Mouse (Mus musculus): ENCODE results near the gene Sec23b. TPM values are rescaled to one million over a fixed set of nuclear protein-coding genes. Genes with fewer than 3 reads are reported as not detected.
"Not testable (repeated sequence)": the region's sequence is repeated elsewhere in the genome, so short reads cannot be mapped to it uniquely, and the experiment has no call there.

Sec23b gene
- polyA plus RNA-seq, 1 experiment from 2014 or later = 92.7 TPM

GRCm38 (mm10) chr2:144593036-144593435 is 37.0 kb downstream of the Sec23b start:
- H3K9me3 ChIP-seq (ENCODE audit: control insufficient read depth, low read length); H3K9ac ChIP-seq (ENCODE audit: low read length); ATAC-seq (replicated peaks; ENCODE audit: low FRiP score, low TSS enrichment, low read depth); H3K4me1 ChIP-seq (replicated peaks; ENCODE audit: control insufficient read depth, insufficient read depth, low read length); H3K27ac ChIP-seq (ENCODE audit: low read depth); H3K4me2 ChIP-seq (ENCODE audit: low read length); H3K27me3 ChIP-seq (replicated peaks; ENCODE audit: control insufficient read depth, insufficient read depth, low read length); DNase-seq (ENCODE audit: low spot score); H3K4me3 ChIP-seq (ENCODE audit: low read depth, low read length): not testable (repeated sequence)
- WGBS = 64% methylated on average over 8 of the region's 8 CpGs
- peaks cover 28% of the 10 kb centered on the region for H3K36me3 ChIP-seq (ENCODE audit: control insufficient read depth, insufficient read depth, low read length)

- WGBS = 1% methylated on average over 31 of the region's 31 CpGs
- no peak within 1 kb of the TSS for H3K27ac ChIP-seq (ENCODE audit: low read depth)
- peak; percentile 87 for DNase-seq (ENCODE audit: low spot score)
These were observed 38.1 kb downstream of the Sec23b start, which contains the start of gene Smim26 for GRCm38 (mm10) chr2:144593951-144594651. Gene Smim26 (plus strand): TSS chr2:144594054.

GRCm38 (mm10) chr2:144598006-144598405 is 42.0 kb downstream of the Sec23b start:
- WGBS = 74% methylated on average over 2 of the region's 2 CpGs
- DNase-seq (ENCODE audit: low spot score) (no peak), ATAC-seq (replicated peaks; ENCODE audit: low FRiP score, low TSS enrichment, low read depth) (no peak)
- Histone ChIP-seq H3K36me3 (ENCODE audit: control insufficient read depth, insufficient read depth, low read length) (peaks cover 6% of the 10 kb centered on the region; the same call in 1 of the 2 replicates), H3K9me3 (ENCODE audit: control insufficient read depth, low read length) (no peaks in the 10 kb centered on the region), H3K27ac (ENCODE audit: low read depth) (no peak overlapping the region), H3K4me2 (ENCODE audit: low read length) (no peak overlapping the region), H3K4me3 (ENCODE audit: low read depth, low read length) (no peak overlapping the region), H3K27me3 (replicated peaks; ENCODE audit: control insufficient read depth, insufficient read depth, low read length) (no peaks in the 10 kb centered on the region), H3K4me1 (replicated peaks; ENCODE audit: control insufficient read depth, insufficient read depth, low read length) (no peaks in the 10 kb centered on the region), H3K9ac (ENCODE audit: low read length) (no peak overlapping the region)

More at GRCm38 (mm10) chr2:144593951-144594651, 38.1 kb downstream of the Sec23b start, which contains the start of gene Smim26:
- Histone ChIP-seq H3K27me3 (replicated peaks; ENCODE audit: control insufficient read depth, insufficient read depth, low read length) (no peaks in the 10 kb centered on the region), H3K4me1 (replicated peaks; ENCODE audit: control insufficient read depth, insufficient read depth, low read length) (no peaks in the 10 kb centered on the region), H3K4me2 (ENCODE audit: low read length) (peak within 1 kb of the TSS; percentile 77), H3K4me3 (ENCODE audit: low read depth, low read length) (peak within 1 kb of the TSS; percentile 78), H3K36me3 (ENCODE audit: control insufficient read depth, insufficient read depth, low read length) (peaks cover 18% of the 10 kb centered on the region), H3K9me3 (ENCODE audit: control insufficient read depth, low read length) (no peaks in the 10 kb centered on the region), H3K9ac (ENCODE audit: low read length) (peak within 1 kb of the TSS; percentile 64)
- ATAC-seq (replicated peaks; ENCODE audit: low FRiP score, low TSS enrichment, low read depth) = peak; percentile 94

GRCm38 (mm10) chr2:144599831-144600687 is 44.0 kb downstream of the Sec23b start, which contains the start of gene Dtd1:
Gene Dtd1 (plus strand): TSS chr2:144599897.
- H3K4me1 ChIP-seq (replicated peaks; ENCODE audit: control insufficient read depth, insufficient read depth, low read length) = no peaks in the 10 kb centered on the region
- peak; percentile 95 for ATAC-seq (replicated peaks; ENCODE audit: low FRiP score, low TSS enrichment, low read depth)
- H3K9me3 ChIP-seq (ENCODE audit: control insufficient read depth, low read length) = no peaks in the 10 kb centered on the region
- peak within 1 kb of the TSS; percentile 85 for H3K9ac ChIP-seq (ENCODE audit: low read length)
- H3K27me3 ChIP-seq (replicated peaks; ENCODE audit: control insufficient read depth, insufficient read depth, low read length) = no peaks in the 10 kb centered on the region
- 2% methylated on average over 50 of the region's 50 CpGs for WGBS
- peak within 1 kb of the TSS; percentile 67 for H3K4me3 ChIP-seq (ENCODE audit: low read depth, low read length)
- peak within 1 kb of the TSS; percentile 54; the same call in 1 of the 2 replicates for H3K27ac ChIP-seq (ENCODE audit: low read depth)
- H3K36me3 ChIP-seq (ENCODE audit: control insufficient read depth, insufficient read depth, low read length) = peaks cover 6% of the 10 kb centered on the region; the same call in 1 of the 2 replicates
- peak; percentile 89 for DNase-seq (ENCODE audit: low spot score)
- H3K4me2 ChIP-seq (ENCODE audit: low read length) = peak within 1 kb of the TSS; percentile 78

DNA sequence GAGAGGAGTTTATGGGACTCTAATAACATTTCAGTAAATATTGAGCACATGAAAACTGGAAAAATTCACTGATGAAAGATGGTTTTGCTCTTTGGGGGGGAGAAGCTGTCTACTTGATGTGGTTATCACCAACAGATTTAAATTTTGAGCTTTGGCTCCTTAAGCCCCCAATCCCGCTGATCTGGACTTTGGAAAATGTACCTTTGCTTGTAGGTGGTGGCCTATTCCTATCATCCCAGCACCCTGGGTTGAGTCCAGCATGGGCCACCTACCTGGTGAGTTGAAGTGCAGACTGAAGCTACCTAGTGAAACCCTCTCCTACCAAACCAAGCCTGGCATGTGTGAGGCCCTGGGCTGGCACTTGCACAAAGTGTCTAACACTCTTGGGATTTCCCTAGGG is 45.5 kb downstream of the Sec23b start:
- Histone ChIP-seq H3K4me1 (replicated peaks; ENCODE audit: control insufficient read depth, insufficient read depth, low read length) (no peaks in the 10 kb centered on the region), H3K36me3 (ENCODE audit: control insufficient read depth, insufficient read depth, low read length) (no peaks in the 10 kb centered on the region), H3K4me2 (ENCODE audit: low read length) (no peak overlapping the region), H3K9ac (ENCODE audit: low read length) (no peak overlapping the region), H3K4me3 (ENCODE audit: low read depth, low read length) (no peak overlapping the region), H3K9me3 (ENCODE audit: control insufficient read depth, low read length) (no peaks in the 10 kb centered on the region), H3K27me3 (replicated peaks; ENCODE audit: control insufficient read depth, insufficient read depth, low read length) (no peaks in the 10 kb centered on the region), H3K27ac (ENCODE audit: low read depth) (no peak overlapping the region)
- WGBS = 93% methylated on average over 1 of the region's 1 CpGs
- DNase-seq (ENCODE audit: low spot score) = no peak
- ATAC-seq (replicated peaks; ENCODE audit: low FRiP score, low TSS enrichment, low read depth) = no peak

GRCm38 (mm10) chr2:144613956-144614355 is 57.9 kb downstream of the Sec23b start:
- Histone ChIP-seq H3K4me2 (ENCODE audit: low read length) (no peak overlapping the region), H3K9me3 (ENCODE audit: control insufficient read depth, low read length) (no peaks in the 10 kb centered on the region), H3K4me1 (replicated peaks; ENCODE audit: control insufficient read depth, insufficient read depth, low read length) (no peaks in the 10 kb centered on the region), H3K27ac (ENCODE audit: low read depth) (no peak overlapping the region), H3K4me3 (ENCODE audit: low read depth, low read length) (no peak overlapping the region), H3K27me3 (replicated peaks; ENCODE audit: control insufficient read depth, insufficient read depth, low read length) (no peaks in the 10 kb centered on the region), H3K36me3 (ENCODE audit: control insufficient read depth, insufficient read depth, low read length) (no peaks in the 10 kb centered on the region), H3K9ac (ENCODE audit: low read length) (no peak overlapping the region)
- ATAC-seq (replicated peaks; ENCODE audit: low FRiP score, low TSS enrichment, low read depth) = no peak
- DNase-seq (ENCODE audit: low spot score) = no peak
- WGBS = 91% methylated on average over 6 of the region's 6 CpGs

GRCm38 (mm10) chr2:144617074-144617874 is 61.2 kb downstream of the Sec23b start:
- H3K4me3 ChIP-seq (ENCODE audit: low read depth, low read length) = no peak overlapping the region
- H3K9ac ChIP-seq (ENCODE audit: low read length) = no peak overlapping the region
- peak; percentile 71 for ATAC-seq (replicated peaks; ENCODE audit: low FRiP score, low TSS enrichment, low read depth)
- no peaks in the 10 kb centered on the region for H3K36me3 ChIP-seq (ENCODE audit: control insufficient read depth, insufficient read depth, low read length)
- no peak overlapping the region for H3K4me2 ChIP-seq (ENCODE audit: low read length)
- no peak overlapping the region for H3K27ac ChIP-seq (ENCODE audit: low read depth)
- DNase-seq (ENCODE audit: low spot score) = peak; percentile 51
- no peaks in the 10 kb centered on the region for H3K27me3 ChIP-seq (replicated peaks; ENCODE audit: control insufficient read depth, insufficient read depth, low read length)
- H3K9me3 ChIP-seq (ENCODE audit: control insufficient read depth, low read length) = no peaks in the 10 kb centered on the region
- WGBS = 75% methylated on average over 16 of the region's 16 CpGs
- no peaks in the 10 kb centered on the region for H3K4me1 ChIP-seq (replicated peaks; ENCODE audit: control insufficient read depth, insufficient read depth, low read length)

GRCm38 (mm10) chr2:144621491-144621890 is 65.5 kb downstream of the Sec23b start:
- ATAC-seq (replicated peaks; ENCODE audit: low FRiP score, low TSS enrichment, low read depth) = no peak

More at GRCm38 (mm10) chr2:144621491-144621890, 65.5 kb downstream of the Sec23b start:
- no peak overlapping the region for H3K4me3 ChIP-seq (ENCODE audit: low read depth, low read length)
- H3K4me1 ChIP-seq (replicated peaks; ENCODE audit: control insufficient read depth, insufficient read depth, low read length) = no peaks in the 10 kb centered on the region
- no peaks in the 10 kb centered on the region for H3K9me3 ChIP-seq (ENCODE audit: control insufficient read depth, low read length)
- H3K27me3 ChIP-seq (replicated peaks; ENCODE audit: control insufficient read depth, insufficient read depth, low read length) = no peaks in the 10 kb centered on the region
- DNase-seq (ENCODE audit: low spot score) = peak; percentile 10
- 90% methylated on average over 6 of the region's 6 CpGs for WGBS
- no peaks in the 10 kb centered on the region for H3K36me3 ChIP-seq (ENCODE audit: control insufficient read depth, insufficient read depth, low read length)
- H3K4me2 ChIP-seq (ENCODE audit: low read length) = no peak overlapping the region
- no peak overlapping the region for H3K9ac ChIP-seq (ENCODE audit: low read length)
- no peak overlapping the region for H3K27ac ChIP-seq (ENCODE audit: low read depth)

Measured in intestine, embryonic 14.5 days (tissue).